Mouse (Mus musculus): Measurements from ENCODE around the gene Slc35b3.

DNA sequence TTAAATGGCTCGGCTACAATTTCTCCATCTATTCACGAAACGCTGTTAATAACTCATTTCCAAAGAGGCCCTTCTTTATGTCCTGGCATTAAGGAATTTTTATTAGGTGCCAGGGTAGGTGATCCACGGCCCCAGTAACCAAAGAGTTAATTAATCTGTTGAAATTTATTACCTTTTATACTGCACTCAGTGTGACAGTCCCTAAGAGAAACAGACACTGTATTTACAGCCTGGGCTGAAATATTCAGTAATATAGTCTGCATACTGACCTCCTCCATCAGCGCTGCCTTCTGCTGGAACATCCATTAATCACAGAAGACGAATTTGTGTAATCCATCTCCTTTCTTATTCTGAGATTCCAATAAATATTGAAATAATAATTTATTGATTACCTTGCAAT, 16.3 kb upstream of the Slc35b3 start:
- no peak for TF ChIP-seq CTCF (IDR thresholded peaks at IDR 0.05)
- no peak for TF ChIP-seq EP300 (IDR thresholded peaks at IDR 0.05)

Data from lung, postnatal 0 days (tissue).